Mouse (Mus musculus): Measurements from ENCODE around the gene Pkn1.

Gene Pkn1

GRCm38 (mm10) chr8:83654725-83655124, 44.3 kb downstream of the Pkn1 start:
- no peak for DNase-seq (ENCODE audit: low spot score in 2 of 2)

DNA sequence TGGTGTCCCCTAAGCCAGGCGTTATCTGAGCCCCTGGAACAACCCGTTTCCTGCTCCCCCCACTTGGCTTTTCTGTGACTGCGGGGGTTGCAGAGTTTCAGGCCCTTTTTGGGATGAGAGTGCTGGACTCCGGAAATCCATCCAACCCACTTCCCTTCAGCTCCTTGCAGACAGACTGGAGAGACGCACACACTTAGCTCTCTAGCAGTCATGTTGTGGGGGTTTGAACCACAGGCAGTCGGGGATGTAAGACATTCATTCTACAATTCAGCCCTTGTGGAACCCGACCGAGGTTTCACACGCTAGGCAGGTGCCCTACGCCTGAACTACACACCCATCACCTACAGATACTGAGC, 45.3 kb downstream of the Pkn1 start:
- no peak for DNase-seq (ENCODE audit: low spot score in 2 of 2)

- DNase-seq (ENCODE audit: low spot score in 2 of 2): no peak
Observed at GRCm38 (mm10) chr8:83652744-83653661, 46.0 kb downstream of the Pkn1 start.

- peak; percentile 95 to 96 for DNase-seq (ENCODE audit: low spot score in 2 of 2)
Observed at GRCm38 (mm10) chr8:83652030-83652743, 46.8 kb downstream of the Pkn1 start, which contains the start of gene Gipc1. Gene Gipc1 (plus strand): TSS chr8:83652677.

DNA sequence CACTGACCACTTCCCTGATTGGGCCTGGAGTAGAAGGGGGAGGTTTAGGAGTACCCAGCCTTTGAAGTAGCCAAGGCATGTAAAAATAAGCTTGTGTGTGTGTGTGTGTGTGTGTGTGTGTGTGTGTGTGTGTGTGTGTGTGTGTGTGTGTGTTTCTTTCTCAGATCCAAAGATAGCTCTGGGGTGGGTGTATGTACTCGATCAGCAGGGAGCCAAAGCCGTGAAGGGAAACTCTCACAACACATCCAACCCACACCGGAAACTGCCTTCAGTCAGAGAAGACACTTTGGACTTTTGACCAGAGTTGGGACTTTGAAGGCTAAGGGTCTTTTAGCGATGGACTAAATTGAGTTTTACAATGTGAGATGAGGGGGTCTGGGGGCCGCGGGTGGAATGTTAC, 49.3 kb downstream of the Pkn1 start:
- no peak for DNase-seq (ENCODE audit: low spot score in 2 of 2)

- no peak for DNase-seq (ENCODE audit: low spot score in 2 of 2)
Observed at GRCm38 (mm10) chr8:83648031-83648430, 50.9 kb downstream of the Pkn1 start.

- DNase-seq (ENCODE audit: low spot score in 2 of 2): no peak
Observed at GRCm38 (mm10) chr8:83647511-83647910, 51.5 kb downstream of the Pkn1 start.

DNA sequence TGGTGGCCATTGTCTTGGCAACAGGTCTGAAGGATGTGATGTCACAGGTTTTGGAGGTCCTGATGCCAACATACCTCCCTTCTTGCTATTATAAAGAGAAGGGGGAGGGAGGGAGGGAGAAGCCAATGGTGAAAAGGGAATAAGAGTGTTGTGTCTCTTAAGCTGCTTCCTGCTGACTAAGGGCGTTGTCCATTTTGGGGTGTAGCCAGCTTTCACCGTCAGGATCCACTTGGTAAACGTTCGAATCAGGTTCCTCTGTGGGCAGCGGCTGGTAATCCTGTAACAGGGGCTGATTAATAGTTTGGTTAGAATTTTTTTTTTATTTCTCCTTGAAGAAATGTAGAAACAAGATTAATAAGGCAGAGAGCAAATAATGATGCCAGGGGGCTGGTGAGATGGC, 59.3 kb downstream of the Pkn1 start:
- no peak for DNase-seq (ENCODE audit: low spot score in 2 of 2)

DNA sequence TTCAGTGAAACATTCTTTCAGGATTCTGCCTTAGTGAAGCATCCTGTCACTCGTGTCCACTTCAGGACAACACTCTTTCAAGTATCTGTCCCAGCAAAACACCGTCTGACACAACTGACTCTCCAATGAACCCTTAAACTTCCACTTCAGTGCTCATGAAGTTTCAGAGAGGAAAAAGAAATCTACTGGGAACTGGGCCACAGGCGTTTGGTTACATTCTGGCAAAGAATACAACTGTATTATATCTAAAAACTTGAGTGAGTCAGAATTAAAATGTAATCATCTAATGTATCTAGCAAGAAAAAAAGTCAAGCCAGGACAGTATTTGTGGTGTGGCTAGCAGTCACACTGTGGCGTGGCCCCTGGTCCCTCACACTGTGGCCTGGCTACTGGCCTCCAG, 60.1 kb downstream of the Pkn1 start:
- no peak for DNase-seq (ENCODE audit: low spot score in 2 of 2)

GRCm38 (mm10) chr8:83632083-83632707, 66.8 kb downstream of the Pkn1 start:
- no peak for DNase-seq (ENCODE audit: low spot score in 2 of 2)

DNA sequence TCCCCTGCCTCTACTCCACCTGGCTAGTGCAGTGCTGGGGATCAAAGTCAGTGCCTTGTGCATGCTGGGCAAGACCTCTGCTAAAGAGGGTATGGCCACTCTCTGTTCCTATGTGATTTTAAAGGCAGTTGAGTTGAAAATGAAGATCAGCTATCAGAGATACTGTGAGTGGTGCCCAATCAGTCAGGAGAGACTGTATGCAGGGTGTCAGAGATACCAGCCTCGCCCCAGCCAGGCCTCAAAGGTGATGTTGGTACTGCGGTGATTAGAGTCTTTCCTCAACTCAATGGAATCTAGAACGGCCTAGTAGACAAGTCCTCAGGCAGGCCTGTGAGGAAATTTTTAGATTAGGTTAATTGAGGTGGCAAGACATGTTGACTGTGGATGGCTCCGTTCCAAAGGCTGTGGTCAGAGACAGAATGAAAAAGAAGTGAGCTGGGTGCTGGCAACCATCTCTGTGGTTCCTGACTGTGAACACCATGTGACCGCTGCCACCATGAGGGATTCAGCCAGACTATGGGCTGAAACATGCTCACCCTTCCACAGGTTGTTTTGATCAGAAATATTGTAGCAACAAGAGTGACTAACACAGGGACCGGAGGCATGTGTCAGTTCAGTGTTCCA, 73.2 kb downstream of the Pkn1 start:
- DNase-seq (ENCODE audit: low spot score in 2 of 2): no peak

DNA sequence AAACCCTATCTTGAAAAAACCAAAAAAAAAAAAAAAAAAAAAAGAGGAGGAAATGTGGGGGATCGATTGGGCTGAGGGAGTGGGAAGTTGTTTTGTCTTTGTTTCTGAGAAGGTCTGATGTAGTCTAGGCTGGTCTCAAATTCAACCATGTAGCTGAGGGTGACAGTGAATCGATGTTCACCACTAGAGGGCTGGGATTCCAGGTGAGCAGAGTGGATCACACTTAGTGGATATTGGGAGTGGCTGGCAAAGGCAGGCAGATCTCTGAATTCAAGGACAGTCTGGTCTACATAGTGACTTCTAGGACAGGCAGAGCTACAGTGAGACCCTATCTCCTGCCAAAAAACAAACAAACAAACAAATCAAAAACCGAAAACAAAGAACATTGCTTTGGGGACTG, 74.2 kb downstream of the Pkn1 start:
- no peak for DNase-seq (ENCODE audit: low spot score in 2 of 2)

DNA sequence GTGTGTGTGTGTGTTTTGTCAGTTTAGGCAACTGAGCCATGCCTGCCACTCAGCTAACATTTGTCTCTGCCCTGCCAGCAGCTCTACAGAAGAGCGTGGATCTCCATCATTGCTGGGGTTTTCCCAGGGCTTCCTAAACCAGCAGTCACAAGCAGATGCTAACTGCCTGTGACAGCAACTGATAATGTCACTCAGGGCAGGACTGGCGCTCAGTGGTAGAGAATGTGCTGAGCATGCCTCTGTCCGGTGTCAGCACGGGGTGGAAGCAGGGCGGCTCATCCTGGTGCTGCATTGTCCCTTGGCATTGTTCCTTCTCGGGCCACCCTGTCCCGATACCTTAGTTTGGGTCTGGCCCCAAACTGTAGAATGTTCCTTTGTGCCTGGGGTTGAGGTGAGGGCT, 75.4 kb downstream of the Pkn1 start:
- no peak for DNase-seq (ENCODE audit: low spot score in 2 of 2)

GRCm38 (mm10) chr8:83622389-83622989, 76.5 kb downstream of the Pkn1 start:
- peak; percentile 90 to 91 for DNase-seq (ENCODE audit: low spot score in 2 of 2)

DNA sequence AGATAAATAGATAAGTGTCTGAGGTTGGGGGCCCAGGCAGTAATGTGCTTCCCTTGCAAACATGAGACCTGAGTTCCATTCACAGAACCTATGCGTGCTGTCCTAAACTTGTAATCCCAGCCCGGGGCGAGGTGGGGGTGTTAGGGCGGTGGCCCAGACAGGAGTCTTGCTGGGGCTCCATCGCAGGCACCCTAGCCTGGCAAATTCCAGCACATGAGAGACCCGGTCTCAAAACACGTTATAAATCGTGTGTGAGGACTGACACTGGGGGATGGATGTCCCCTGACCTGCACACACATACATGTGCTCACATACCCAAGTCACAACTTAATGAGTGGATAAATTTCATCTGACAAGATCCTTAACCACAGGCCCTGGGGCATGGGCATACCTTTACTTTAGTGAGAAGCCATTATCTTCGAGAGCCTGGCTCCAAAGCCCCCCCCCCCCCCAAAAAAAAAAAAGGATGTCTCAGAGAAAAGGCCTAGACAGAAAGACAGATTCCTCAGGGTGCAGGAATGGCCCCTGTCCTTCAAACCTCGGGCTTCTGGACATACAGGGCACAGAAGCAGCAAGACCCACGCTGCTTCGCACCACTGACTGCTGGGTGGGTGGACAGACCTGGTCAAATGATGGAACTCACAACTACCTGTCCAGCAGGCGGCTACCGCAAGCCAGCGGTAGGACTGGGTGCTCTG, 77.1 kb downstream of the Pkn1 start:
- DNase-seq (ENCODE audit: low spot score in 2 of 2): no peak

- no peak for DNase-seq (ENCODE audit: low spot score in 2 of 2)
Observed at GRCm38 (mm10) chr8:83619568-83620285, 79.3 kb downstream of the Pkn1 start.

GRCm38 (mm10) chr8:83618566-83618965, 80.4 kb downstream of the Pkn1 start:
- DNase-seq (ENCODE audit: low spot score in 2 of 2): no peak

- no peak for DNase-seq (ENCODE audit: low spot score in 2 of 2)
Observed at GRCm38 (mm10) chr8:83617111-83617510, 81.9 kb downstream of the Pkn1 start.

GRCm38 (mm10) chr8:83616625-83617024, 82.4 kb downstream of the Pkn1 start:
- DNase-seq (ENCODE audit: low spot score in 2 of 2): no peak
